Mouse (Mus musculus): Measurements from ENCODE around the gene Magi1. TPM values are rescaled to one million over a fixed set of nuclear protein-coding genes. Genes with fewer than 3 reads are reported as not detected.
A peak's percentile ranks its signal among the peaks of the same experiment; 100 is the strongest.

Gene Magi1
- polyA plus RNA-seq, 1 experiment from 2014 or later: 12.0 TPM

DNA sequence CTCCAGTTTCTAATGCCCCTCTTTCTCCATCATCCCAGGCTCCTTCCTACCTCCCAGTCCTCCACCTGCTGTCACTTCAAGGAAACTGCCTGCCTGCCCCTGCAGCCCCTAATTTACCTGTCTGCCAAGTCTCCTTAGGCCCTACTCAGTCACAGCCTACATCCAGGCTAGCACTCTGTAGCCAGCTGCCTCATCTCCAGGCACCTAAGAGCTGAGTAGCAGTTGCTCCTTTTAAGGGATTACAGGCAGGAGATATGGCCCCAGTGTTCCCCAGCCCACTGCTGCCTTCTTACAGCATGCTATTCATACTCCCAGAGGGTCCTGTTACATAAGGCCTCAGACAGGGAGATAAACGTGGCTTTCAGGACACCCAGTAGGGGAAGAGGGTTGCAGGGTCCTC, 426.9 kb downstream of the Magi1 start:
- ATAC-seq (replicated peaks; ENCODE audit: insufficient number of reproducible peaks, low FRiP score, low TSS enrichment, low read depth): no peak
- no peak overlapping the region for H3K9ac ChIP-seq (replicated peaks; ENCODE audit: low read length)
- H3K9me3 ChIP-seq (replicated peaks; ENCODE audit: control insufficient read depth, low read length): no peaks in the 10 kb centered on the region
- no peak overlapping the region for H3K27ac ChIP-seq (replicated peaks; ENCODE audit: low read depth, low read length)
- H3K27me3 ChIP-seq (ENCODE audit: control insufficient read depth, insufficient read depth, low read length): no peaks in the 10 kb centered on the region
- DNase-seq (ENCODE audit: low spot score): no peak
- no peak overlapping the region for H3K4me2 ChIP-seq (ENCODE audit: low read depth, low read length)
- no peak overlapping the region for H3K4me3 ChIP-seq (ENCODE audit: low read depth, low read length)
- no peaks in the 10 kb centered on the region for H3K36me3 ChIP-seq (replicated peaks; ENCODE audit: control insufficient read depth, insufficient read depth, low read depth, low read length)
- 23% methylated on average over 1 of the region's 1 CpGs for WGBS
- peaks cover 8% of the 10 kb centered on the region for H3K4me1 ChIP-seq (ENCODE audit: control insufficient read depth, insufficient read depth, low read length)

DNA sequence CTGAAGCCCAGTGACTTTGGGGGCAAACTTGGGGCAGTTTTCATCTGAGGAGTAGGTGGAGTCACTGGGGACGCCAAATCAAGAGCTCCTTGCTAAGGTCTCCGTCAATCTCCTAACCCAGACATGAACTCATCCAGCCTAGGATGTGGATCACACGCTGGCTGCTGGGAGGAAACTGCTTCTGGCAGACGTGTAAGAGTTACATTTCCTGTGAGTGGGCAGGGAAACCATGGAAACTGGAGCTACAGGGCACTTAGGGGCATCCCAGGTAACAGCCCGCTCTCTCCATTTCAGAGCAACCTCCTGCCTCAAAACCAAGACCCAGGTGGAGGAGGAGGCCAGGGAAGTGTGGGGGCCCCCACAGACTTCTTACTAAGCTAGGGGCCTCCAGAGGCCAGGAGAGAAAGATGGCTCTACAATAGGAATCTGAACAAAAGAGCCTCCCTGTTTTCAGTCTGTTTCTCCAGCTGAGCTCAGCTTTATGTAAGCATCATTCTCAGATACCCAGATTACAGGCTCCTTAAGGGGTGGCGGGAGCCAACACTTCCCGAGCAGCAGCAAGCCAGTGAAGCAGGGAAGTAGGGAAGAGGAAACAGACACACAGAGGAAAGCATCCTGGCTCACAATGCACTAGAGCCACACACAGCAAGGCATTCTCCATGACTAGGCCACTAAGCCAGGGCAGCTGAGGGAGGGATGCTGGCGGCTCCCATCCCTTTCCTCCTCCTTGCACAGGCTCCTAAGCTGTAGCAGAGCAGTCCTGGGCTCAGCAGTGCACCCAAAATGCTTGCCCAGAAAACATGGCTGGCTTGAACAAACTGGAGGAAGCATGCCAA, 427.7 kb downstream of the Magi1 start:
- 36% methylated on average over 8 of the region's 8 CpGs for WGBS
- H3K4me2 ChIP-seq (ENCODE audit: low read depth, low read length): no peak overlapping the region
- no peak overlapping the region for H3K27ac ChIP-seq (replicated peaks; ENCODE audit: low read depth, low read length)
- no peaks in the 10 kb centered on the region for H3K36me3 ChIP-seq (replicated peaks; ENCODE audit: control insufficient read depth, insufficient read depth, low read depth, low read length)
- peak overlapping the region; percentile 18; the same call in 1 of the 2 replicates for H3K9ac ChIP-seq (replicated peaks; ENCODE audit: low read length)
- H3K27me3 ChIP-seq (ENCODE audit: control insufficient read depth, insufficient read depth, low read length): no peaks in the 10 kb centered on the region
- no peak overlapping the region for H3K4me3 ChIP-seq (ENCODE audit: low read depth, low read length)
- peak; percentile 55 for DNase-seq (ENCODE audit: low spot score)
- peaks cover 8% of the 10 kb centered on the region for H3K4me1 ChIP-seq (ENCODE audit: control insufficient read depth, insufficient read depth, low read length)
- no peaks in the 10 kb centered on the region for H3K9me3 ChIP-seq (replicated peaks; ENCODE audit: control insufficient read depth, low read length)
- no peak for ATAC-seq (replicated peaks; ENCODE audit: insufficient number of reproducible peaks, low FRiP score, low TSS enrichment, low read depth)

DNA sequence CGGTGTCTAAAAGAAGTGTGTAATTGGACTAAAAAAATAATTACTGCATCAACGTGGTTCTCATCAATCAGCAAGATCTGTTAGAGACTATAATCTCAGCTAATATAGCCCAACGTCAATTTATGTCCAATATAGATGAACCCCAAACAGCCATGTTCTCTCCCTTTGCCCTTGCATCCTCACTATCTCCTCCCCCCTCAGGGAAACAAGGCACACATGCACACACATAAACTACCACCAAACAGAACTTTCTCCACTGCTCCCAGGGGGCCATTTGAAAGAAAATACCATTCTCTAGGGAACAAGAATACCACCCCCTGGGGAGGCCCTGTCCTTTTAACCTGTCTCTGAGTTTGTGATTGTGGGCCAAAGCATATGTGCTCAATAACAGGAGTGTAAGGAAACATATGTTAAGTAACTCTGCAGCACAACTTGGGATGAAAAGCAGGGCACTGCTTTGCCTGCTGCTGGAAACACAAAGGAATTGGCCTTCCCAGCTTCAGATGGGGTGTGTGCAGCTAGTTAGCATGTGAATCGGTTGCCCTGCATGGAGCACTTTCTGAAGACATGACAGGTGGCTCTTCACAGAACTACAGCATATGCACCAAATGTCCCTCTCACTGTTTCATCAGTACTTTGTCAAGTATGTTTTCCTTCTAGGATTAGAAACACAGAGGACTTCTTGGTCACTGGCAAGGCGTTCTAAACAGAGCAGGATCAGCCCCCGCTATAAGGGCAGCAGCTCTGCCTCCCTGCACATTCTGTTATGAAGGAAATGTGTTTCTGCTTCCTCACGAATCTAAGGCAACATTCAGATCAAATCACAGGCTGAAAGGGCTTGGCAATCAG, 434.6 kb downstream of the Magi1 start:
- ATAC-seq (replicated peaks; ENCODE audit: insufficient number of reproducible peaks, low FRiP score, low TSS enrichment, low read depth): no peak
- Histone ChIP-seq H3K4me1 (ENCODE audit: control insufficient read depth, insufficient read depth, low read length) (peaks cover 5% of the 10 kb centered on the region; the same call in 1 of the 2 replicates), H3K27ac (replicated peaks; ENCODE audit: low read depth, low read length) (no peak overlapping the region), H3K9me3 (replicated peaks; ENCODE audit: control insufficient read depth, low read length) (no peaks in the 10 kb centered on the region), H3K4me3 (ENCODE audit: low read depth, low read length) (no peak overlapping the region), H3K27me3 (ENCODE audit: control insufficient read depth, insufficient read depth, low read length) (no peaks in the 10 kb centered on the region), H3K36me3 (replicated peaks; ENCODE audit: control insufficient read depth, insufficient read depth, low read depth, low read length) (no peaks in the 10 kb centered on the region), H3K9ac (replicated peaks; ENCODE audit: low read length) (peak overlapping the region; percentile 13; the same call in 1 of the 2 replicates), H3K4me2 (ENCODE audit: low read depth, low read length) (no peak overlapping the region)
- peak; percentile 26 for DNase-seq (ENCODE audit: low spot score)
- WGBS: 46% methylated on average over 7 of the region's 7 CpGs

DNA sequence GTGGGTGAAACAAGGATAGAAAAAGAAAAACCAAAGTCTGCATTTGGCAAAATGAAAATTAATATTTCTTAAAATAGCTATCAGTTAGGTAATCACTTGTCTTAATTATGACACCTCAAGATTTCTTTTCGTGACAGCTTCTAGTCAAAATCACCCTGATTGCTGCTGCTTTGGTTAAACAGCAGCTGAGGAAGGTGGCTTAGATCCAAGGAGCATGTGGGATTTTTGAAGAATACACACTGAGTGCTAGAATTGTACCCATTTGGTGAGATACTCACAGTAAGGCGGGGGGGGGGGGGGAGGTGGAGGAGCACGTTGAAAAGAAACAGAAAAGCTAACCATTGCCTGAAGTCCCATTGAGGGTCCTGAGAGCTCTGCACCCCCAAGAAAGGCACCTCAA, 438.2 kb downstream of the Magi1 start:
- H3K4me1 ChIP-seq (ENCODE audit: control insufficient read depth, insufficient read depth, low read length): peaks cover 5% of the 10 kb centered on the region; the same call in 1 of the 2 replicates
- no peaks in the 10 kb centered on the region for H3K36me3 ChIP-seq (replicated peaks; ENCODE audit: control insufficient read depth, insufficient read depth, low read depth, low read length)
- no peak for DNase-seq (ENCODE audit: low spot score)
- H3K4me2 ChIP-seq (ENCODE audit: low read depth, low read length): no peak overlapping the region
- WGBS: 65% methylated on average over 3 of the region's 3 CpGs
- H3K27me3 ChIP-seq (ENCODE audit: control insufficient read depth, insufficient read depth, low read length): no peaks in the 10 kb centered on the region
- H3K4me3 ChIP-seq (ENCODE audit: low read depth, low read length): no peak overlapping the region
- no peaks in the 10 kb centered on the region for H3K9me3 ChIP-seq (replicated peaks; ENCODE audit: control insufficient read depth, low read length)
- H3K9ac ChIP-seq (replicated peaks; ENCODE audit: low read length): no peak overlapping the region
- ATAC-seq (replicated peaks; ENCODE audit: insufficient number of reproducible peaks, low FRiP score, low TSS enrichment, low read depth): no peak
- no peak overlapping the region for H3K27ac ChIP-seq (replicated peaks; ENCODE audit: low read depth, low read length)

DNA sequence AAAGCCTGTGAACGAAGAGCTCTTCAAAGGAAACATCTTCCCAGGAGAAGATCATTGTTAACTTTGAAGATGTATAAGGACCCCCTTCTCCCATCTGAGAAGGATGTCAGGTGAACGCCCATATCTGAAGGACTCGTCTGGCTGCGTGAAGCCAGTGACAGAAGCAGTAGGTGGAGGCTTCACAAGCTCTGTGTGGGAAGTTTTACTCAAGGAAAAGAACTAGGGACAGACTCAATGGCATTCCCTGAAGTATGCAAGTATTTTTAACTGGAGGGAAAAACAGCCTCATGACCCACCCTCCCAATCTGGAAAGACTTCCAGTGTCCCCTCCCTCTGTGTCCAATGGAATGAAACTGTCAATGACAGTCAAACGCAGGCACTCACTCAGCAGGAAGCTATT, 438.6 kb downstream of the Magi1 start:
- H3K4me3 ChIP-seq (ENCODE audit: low read depth, low read length): no peak overlapping the region
- H3K36me3 ChIP-seq (replicated peaks; ENCODE audit: control insufficient read depth, insufficient read depth, low read depth, low read length): no peaks in the 10 kb centered on the region
- H3K4me2 ChIP-seq (ENCODE audit: low read depth, low read length): no peak overlapping the region
- H3K9me3 ChIP-seq (replicated peaks; ENCODE audit: control insufficient read depth, low read length): no peaks in the 10 kb centered on the region
- no peak overlapping the region for H3K27ac ChIP-seq (replicated peaks; ENCODE audit: low read depth, low read length)
- H3K9ac ChIP-seq (replicated peaks; ENCODE audit: low read length): no peak overlapping the region
- no peak for DNase-seq (ENCODE audit: low spot score)
- WGBS: 66% methylated on average over 5 of the region's 5 CpGs
- ATAC-seq (replicated peaks; ENCODE audit: insufficient number of reproducible peaks, low FRiP score, low TSS enrichment, low read depth): no peak
- H3K27me3 ChIP-seq (ENCODE audit: control insufficient read depth, insufficient read depth, low read length): no peaks in the 10 kb centered on the region
- peaks cover 5% of the 10 kb centered on the region; the same call in 1 of the 2 replicates for H3K4me1 ChIP-seq (ENCODE audit: control insufficient read depth, insufficient read depth, low read length)

DNA sequence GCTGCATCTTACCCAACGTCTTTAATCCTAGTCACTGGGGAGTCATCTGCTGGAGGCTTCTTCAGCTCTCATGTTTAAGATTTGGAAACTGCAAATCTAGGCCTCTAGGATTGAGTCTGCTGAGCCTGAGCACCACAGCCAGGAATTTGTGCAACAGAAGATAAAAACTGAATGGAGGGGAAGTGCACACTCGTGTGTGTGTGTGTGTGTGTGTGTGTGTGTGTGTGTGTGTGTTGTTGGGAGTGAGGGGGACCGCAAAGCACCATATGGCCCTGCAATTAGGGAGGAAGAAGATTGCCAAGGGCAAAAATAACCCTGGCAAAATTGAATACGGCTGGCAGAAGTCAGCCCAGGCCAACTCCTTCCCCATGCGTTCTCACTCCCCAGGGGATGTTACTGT, 439.1 kb downstream of the Magi1 start:
- 42% methylated on average over 5 of the region's 5 CpGs for WGBS
- H3K4me1 ChIP-seq (ENCODE audit: control insufficient read depth, insufficient read depth, low read length): peaks cover 4% of the 10 kb centered on the region; the same call in 1 of the 2 replicates
- H3K27me3 ChIP-seq (ENCODE audit: control insufficient read depth, insufficient read depth, low read length): no peaks in the 10 kb centered on the region
- no peaks in the 10 kb centered on the region for H3K36me3 ChIP-seq (replicated peaks; ENCODE audit: control insufficient read depth, insufficient read depth, low read depth, low read length)
- H3K4me3 ChIP-seq (ENCODE audit: low read depth, low read length): no peak overlapping the region
- no peak overlapping the region for H3K27ac ChIP-seq (replicated peaks; ENCODE audit: low read depth, low read length)
- peak; percentile 20 for DNase-seq (ENCODE audit: low spot score)
- ATAC-seq (replicated peaks; ENCODE audit: insufficient number of reproducible peaks, low FRiP score, low TSS enrichment, low read depth): no peak
- no peak overlapping the region for H3K4me2 ChIP-seq (ENCODE audit: low read depth, low read length)
- no peak overlapping the region for H3K9ac ChIP-seq (replicated peaks; ENCODE audit: low read length)
- no peaks in the 10 kb centered on the region for H3K9me3 ChIP-seq (replicated peaks; ENCODE audit: control insufficient read depth, low read length)

DNA sequence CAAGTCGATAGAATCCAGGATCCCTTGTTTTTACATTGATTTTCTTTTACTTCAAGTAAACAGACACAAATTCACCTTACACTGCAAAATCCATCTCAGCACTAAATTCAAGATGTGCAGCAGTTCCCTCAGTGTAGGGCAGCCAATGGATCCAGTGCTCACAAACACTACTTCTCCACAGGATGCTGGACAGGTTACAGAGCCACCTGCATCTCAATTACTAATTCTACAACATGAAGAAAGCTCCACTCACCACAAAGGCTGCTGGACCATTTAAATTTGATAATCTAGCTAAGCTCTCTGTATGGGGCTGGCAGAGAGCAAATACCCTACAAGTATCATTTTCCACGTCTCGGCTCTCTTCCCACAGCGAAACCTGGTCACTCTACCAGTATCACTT, 445.3 kb downstream of the Magi1 start:
- ATAC-seq (replicated peaks; ENCODE audit: insufficient number of reproducible peaks, low FRiP score, low TSS enrichment, low read depth): no peak
- Histone ChIP-seq H3K9ac (replicated peaks; ENCODE audit: low read length) (no peak overlapping the region), H3K27me3 (ENCODE audit: control insufficient read depth, insufficient read depth, low read length) (no peaks in the 10 kb centered on the region), H3K27ac (replicated peaks; ENCODE audit: low read depth, low read length) (no peak overlapping the region), H3K4me2 (ENCODE audit: low read depth, low read length) (no peak overlapping the region), H3K9me3 (replicated peaks; ENCODE audit: control insufficient read depth, low read length) (no peaks in the 10 kb centered on the region), H3K4me1 (ENCODE audit: control insufficient read depth, insufficient read depth, low read length) (no peaks in the 10 kb centered on the region), H3K4me3 (ENCODE audit: low read depth, low read length) (no peak overlapping the region), H3K36me3 (replicated peaks; ENCODE audit: control insufficient read depth, insufficient read depth, low read depth, low read length) (no peaks in the 10 kb centered on the region)
- WGBS: 80% methylated on average over 4 of the region's 4 CpGs
- DNase-seq (ENCODE audit: low spot score): no peak

DNA sequence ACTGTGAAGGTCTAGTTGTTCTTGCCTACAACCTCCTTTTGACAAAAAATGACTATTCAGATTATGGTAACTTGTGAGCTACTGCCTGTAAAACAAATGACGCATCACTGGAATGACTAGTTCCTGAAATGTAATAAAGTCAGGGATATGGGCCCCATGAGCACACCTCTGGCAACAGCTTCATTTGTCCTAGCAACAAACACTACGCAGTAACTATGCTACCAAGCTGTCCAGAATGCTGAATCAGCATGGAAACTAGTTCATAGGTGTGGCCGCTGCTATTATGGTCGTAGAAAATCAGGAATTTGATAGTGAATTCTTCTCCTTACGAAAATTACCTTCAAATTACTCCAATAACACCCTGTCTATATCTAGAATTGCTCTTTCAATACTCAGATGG, 447.1 kb downstream of the Magi1 start:
- DNase-seq (ENCODE audit: low spot score) (no peak), ATAC-seq (replicated peaks; ENCODE audit: insufficient number of reproducible peaks, low FRiP score, low TSS enrichment, low read depth) (no peak)
- H3K27ac ChIP-seq (replicated peaks; ENCODE audit: low read depth, low read length): no peak overlapping the region
- no peaks in the 10 kb centered on the region for H3K9me3 ChIP-seq (replicated peaks; ENCODE audit: control insufficient read depth, low read length)
- H3K4me3 ChIP-seq (ENCODE audit: low read depth, low read length): no peak overlapping the region
- no peaks in the 10 kb centered on the region for H3K4me1 ChIP-seq (ENCODE audit: control insufficient read depth, insufficient read depth, low read length)
- H3K4me2 ChIP-seq (ENCODE audit: low read depth, low read length): no peak overlapping the region
- H3K27me3 ChIP-seq (ENCODE audit: control insufficient read depth, insufficient read depth, low read length): no peaks in the 10 kb centered on the region
- WGBS: 94% methylated on average over 5 of the region's 5 CpGs
- H3K9ac ChIP-seq (replicated peaks; ENCODE audit: low read length): no peak overlapping the region
- H3K36me3 ChIP-seq (replicated peaks; ENCODE audit: control insufficient read depth, insufficient read depth, low read depth, low read length): no peaks in the 10 kb centered on the region
